Mouse (Mus musculus) limb, embryonic 12.5 days (tissue): Measurements from ENCODE around the gene Nol4l. TPM values are rescaled to one million over a fixed set of nuclear protein-coding genes. Genes with fewer than 3 reads are reported as not detected.
"Not testable (repeated sequence)": the region's sequence is repeated elsewhere in the genome, so short reads cannot be mapped to it uniquely, and the experiment has no call there.

Experiments used
- ATAC-seq: fragments of 200-750 bp; cut with Nextera tagmentation; 2 replicates; pipeline ENCODE4 v1.8.0; 2017; ENCODE audit warnings: low read depth, moderate TSS enrichment; ENCODE audit not compliant: insufficient number of reproducible peaks, insufficient read depth, low FRiP score, low TSS enrichment
- H3K27ac ChIP-seq: fragments of 300-500 bp; sonication (generic); 2 replicates; pipeline ENCODE4 v1.5.1; 2016; ENCODE audit warnings: mild to moderate bottlenecking, moderate library complexity
- H3K27me3 ChIP-seq: fragments of 300-500 bp; sonication (generic); 2 replicates; pipeline ENCODE4 v1.6.1; 2016; ENCODE audit warnings: mild to moderate bottlenecking, moderate library complexity
- H3K36me3 ChIP-seq: fragments of 300-500 bp; sonication (generic); 2 replicates; pipeline ENCODE4 v1.6.1; 2016; ENCODE audit warnings: mild to moderate bottlenecking, moderate library complexity
- H3K4me1 ChIP-seq: fragments of 300-500 bp; sonication (generic); replicated peaks from 2 replicates; pipeline ENCODE4 v1.6.1; 2016
- H3K4me2 ChIP-seq: fragments of 300-500 bp; sonication (generic); 2 replicates; pipeline ENCODE4 v1.6.1; 2016; ENCODE audit warnings: mild to moderate bottlenecking, moderate library complexity
- H3K4me3 ChIP-seq: fragments of 300-500 bp; sonication (generic); replicated peaks from 2 replicates; pipeline ENCODE4 v1.5.1; 2016; ENCODE audit warnings: mild to moderate bottlenecking
- H3K9ac ChIP-seq: fragments of 300-500 bp; sonication (generic); replicated peaks from 2 replicates; pipeline ENCODE4 v1.6.1; 2016; ENCODE audit warnings: mild to moderate bottlenecking, moderate library complexity
- H3K9me3 ChIP-seq: fragments of 300-500 bp; sonication (generic); 2 replicates; pipeline ENCODE4 v1.6.1; 2016; ENCODE audit warnings: mild to moderate bottlenecking, moderate library complexity
- WGBS: fragments of 180-500 bp; shearing (Covaris S2); methylation state at CpG from one replicate; pipeline ENCODE4 v1.1.7; 2016; 5-methylcytosine and 5-hydroxymethylcytosine counted together
- polyA plus RNA-seq: library from polyadenylated mRNA; unstranded; fragments of >200 nt; fragmentation: Nextera tagmentation; extraction: Ambion mirVana; gene quantifications from 2 replicates; pipeline ENCODE4 v1.2.1, GENCODE M21; 2016

Gene Nol4l
- polyA plus RNA-seq, 1 experiment from 2014 or later, result 12.5 TPM

DNA sequence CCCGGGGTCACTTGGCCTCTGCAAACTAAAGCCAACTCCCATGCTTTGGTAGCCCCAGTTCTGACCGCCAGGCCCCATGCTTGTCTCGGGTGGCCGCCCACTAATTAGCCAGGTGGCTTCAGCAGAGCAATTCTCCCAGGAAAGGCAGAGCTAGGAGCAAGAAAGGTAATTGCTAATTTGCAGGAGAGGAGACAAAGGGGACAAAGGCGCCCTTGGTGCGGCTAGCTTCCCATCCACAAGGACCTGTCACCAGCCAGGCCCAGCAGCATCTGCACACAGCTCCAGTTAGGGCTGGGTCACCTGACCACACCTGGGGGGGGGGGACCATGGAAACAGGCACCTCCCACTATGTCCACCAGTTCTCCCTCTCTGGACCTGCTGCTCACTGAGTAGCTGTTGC, 18.2 kb downstream of the Nol4l start:
- H3K4me2 ChIP-seq, result no peak overlapping the region
- no peak overlapping the region for H3K4me3 ChIP-seq
- peaks cover 23% of the 10 kb centered on the region for H3K27me3 ChIP-seq
- H3K9ac ChIP-seq, result no peak overlapping the region
- H3K9me3 ChIP-seq, result no peaks in the 10 kb centered on the region
- WGBS, result 60% methylated on average over 6 of the region's 6 CpGs
- H3K36me3 ChIP-seq, result no peaks in the 10 kb centered on the region
- ATAC-seq, result no peak
- H3K4me1 ChIP-seq, result peaks cover 18% of the 10 kb centered on the region
- no peak overlapping the region for H3K27ac ChIP-seq

- peaks cover 18% of the 10 kb centered on the region for H3K4me1 ChIP-seq
- H3K36me3 ChIP-seq, result no peaks in the 10 kb centered on the region
- H3K9ac ChIP-seq, result no peak overlapping the region
- no peak overlapping the region for H3K4me3 ChIP-seq
- H3K4me2 ChIP-seq, result no peak overlapping the region
- peaks cover 22% of the 10 kb centered on the region for H3K27me3 ChIP-seq
- no peaks in the 10 kb centered on the region for H3K9me3 ChIP-seq
- no peak for ATAC-seq
- WGBS, result 79% methylated on average over 8 of the region's 8 CpGs
- no peak overlapping the region for H3K27ac ChIP-seq
These were observed 19.6 kb downstream of the Nol4l start for GRCm38 (mm10) chr2:153510136-153510535.

GRCm38 (mm10) chr2:153509211-153510029, 20.4 kb downstream of the Nol4l start:
- ATAC-seq, result no peak; the same call in 1 of the 2 replicates
- H3K4me2 ChIP-seq, result peak overlapping the region; percentile 25
- peaks cover 22% of the 10 kb centered on the region for H3K27me3 ChIP-seq

GRCm38 (mm10) chr2:153508405-153508804, 21.4 kb downstream of the Nol4l start:
- Histone ChIP-seq H3K27ac (no peak overlapping the region), H3K9me3 (no peaks in the 10 kb centered on the region), H3K4me3 (no peak overlapping the region), H3K9ac (no peak overlapping the region), H3K27me3 (peaks cover 22% of the 10 kb centered on the region), H3K4me1 (peaks cover 18% of the 10 kb centered on the region), H3K4me2 (no peak overlapping the region), H3K36me3 (no peaks in the 10 kb centered on the region)
- ATAC-seq, result no peak
- WGBS, result 68% methylated on average over 3 of the region's 3 CpGs

More at GRCm38 (mm10) chr2:153509211-153510029, 20.4 kb downstream of the Nol4l start:
- Histone ChIP-seq H3K9me3 (no peaks in the 10 kb centered on the region), H3K36me3 (no peaks in the 10 kb centered on the region), H3K27ac (no peak overlapping the region), H3K9ac (peak overlapping the region; percentile 32; the same call in 1 of the 2 replicates), H3K4me1 (peaks cover 18% of the 10 kb centered on the region), H3K4me3 (no peak overlapping the region)
- 18% methylated on average over 18 of the region's 18 CpGs for WGBS

DNA sequence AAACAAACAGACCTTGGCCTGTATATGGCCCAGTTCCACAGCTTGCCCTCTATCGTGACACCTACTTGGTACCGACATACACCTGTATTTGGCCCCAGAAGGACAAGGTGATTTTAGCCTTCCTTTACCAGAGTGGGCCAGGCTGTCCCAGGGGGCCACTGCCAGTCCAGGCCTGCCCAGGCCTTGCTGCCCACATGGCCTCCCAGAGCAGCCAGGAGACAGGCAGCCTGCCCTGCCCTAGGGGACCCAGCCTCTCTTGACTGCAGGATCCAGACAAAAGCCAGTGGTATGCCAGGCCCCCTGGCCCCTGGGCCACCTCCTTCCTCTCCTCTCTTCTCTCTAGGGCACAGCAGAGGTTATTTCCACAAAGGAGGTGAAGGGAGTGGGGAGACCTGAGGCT, 21.8 kb downstream of the Nol4l start:
- no peak overlapping the region for H3K27ac ChIP-seq
- no peak for ATAC-seq
- no peaks in the 10 kb centered on the region for H3K36me3 ChIP-seq
- H3K27me3 ChIP-seq, result peaks cover 22% of the 10 kb centered on the region
- H3K4me1 ChIP-seq, result peaks cover 18% of the 10 kb centered on the region
- no peak overlapping the region for H3K4me2 ChIP-seq
- WGBS, result 95% methylated on average over 2 of the region's 2 CpGs
- H3K9me3 ChIP-seq, result no peaks in the 10 kb centered on the region
- H3K9ac ChIP-seq, result no peak overlapping the region
- no peak overlapping the region for H3K4me3 ChIP-seq

DNA sequence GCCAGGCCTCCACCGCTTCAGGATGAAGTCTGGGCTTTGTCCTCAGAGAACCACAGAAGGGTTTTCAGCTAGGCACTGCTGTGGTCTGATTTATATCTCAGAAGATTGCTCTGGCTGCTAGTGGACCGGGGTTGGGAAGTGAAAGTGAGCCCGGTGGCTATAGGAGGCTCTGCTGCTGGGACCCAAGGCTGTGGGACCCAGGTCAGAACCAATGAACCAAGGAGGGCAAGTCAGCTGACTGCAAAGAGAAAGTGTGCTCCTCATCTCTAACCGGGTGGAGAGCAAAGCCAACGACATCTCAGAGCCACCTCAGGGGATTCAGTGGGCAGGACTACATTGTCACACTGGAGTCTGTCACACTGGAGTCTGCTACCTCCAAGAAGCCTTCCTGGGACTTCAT, 23.4 kb downstream of the Nol4l start:
- WGBS, result 72% methylated on average over 5 of the region's 5 CpGs
- Histone ChIP-seq H3K27ac (no peak overlapping the region), H3K36me3 (no peaks in the 10 kb centered on the region), H3K4me2 (no peak overlapping the region), H3K4me1 (peaks cover 11% of the 10 kb centered on the region), H3K4me3 (no peak overlapping the region), H3K27me3 (peaks cover 15% of the 10 kb centered on the region; the same call in 1 of the 2 replicates), H3K9me3 (no peaks in the 10 kb centered on the region), H3K9ac (no peak overlapping the region)
- no peak for ATAC-seq

GRCm38 (mm10) chr2:153499154-153499553, 30.6 kb downstream of the Nol4l start:
- no peaks in the 10 kb centered on the region for H3K9me3 ChIP-seq
- WGBS, result 52% methylated on average over 4 of the region's 4 CpGs
- H3K27me3 ChIP-seq, result peaks cover 3% of the 10 kb centered on the region
- H3K9ac ChIP-seq, result no peak overlapping the region
- no peak overlapping the region for H3K27ac ChIP-seq
- no peak overlapping the region for H3K4me3 ChIP-seq
- ATAC-seq, result no peak
- no peak overlapping the region for H3K4me2 ChIP-seq
- peaks cover 24% of the 10 kb centered on the region for H3K4me1 ChIP-seq
- H3K36me3 ChIP-seq, result no peaks in the 10 kb centered on the region

- Histone ChIP-seq H3K9ac (no peak overlapping the region), H3K4me2 (no peak overlapping the region), H3K27me3 (peaks cover 25% of the 10 kb centered on the region), H3K4me3 (no peak overlapping the region), H3K36me3 (no peaks in the 10 kb centered on the region), H3K4me1 (peaks cover 40% of the 10 kb centered on the region), H3K9me3 (no peaks in the 10 kb centered on the region), H3K27ac (no peak overlapping the region)
- ATAC-seq, result no peak
- WGBS, result 45% methylated on average over 13 of the region's 13 CpGs
These were observed 32.9 kb downstream of the Nol4l start for GRCm38 (mm10) chr2:153496898-153497297.

GRCm38 (mm10) chr2:153496301-153496700, 33.5 kb downstream of the Nol4l start:
- 86% methylated on average over 6 of the region's 6 CpGs for WGBS
- ATAC-seq, result no peak
- Histone ChIP-seq H3K27me3 (peaks cover 30% of the 10 kb centered on the region), H3K9ac (no peak overlapping the region), H3K4me2 (no peak overlapping the region), H3K4me3 (no peak overlapping the region), H3K36me3 (no peaks in the 10 kb centered on the region), H3K4me1 (peaks cover 46% of the 10 kb centered on the region), H3K9me3 (no peaks in the 10 kb centered on the region), H3K27ac (no peak overlapping the region)

DNA sequence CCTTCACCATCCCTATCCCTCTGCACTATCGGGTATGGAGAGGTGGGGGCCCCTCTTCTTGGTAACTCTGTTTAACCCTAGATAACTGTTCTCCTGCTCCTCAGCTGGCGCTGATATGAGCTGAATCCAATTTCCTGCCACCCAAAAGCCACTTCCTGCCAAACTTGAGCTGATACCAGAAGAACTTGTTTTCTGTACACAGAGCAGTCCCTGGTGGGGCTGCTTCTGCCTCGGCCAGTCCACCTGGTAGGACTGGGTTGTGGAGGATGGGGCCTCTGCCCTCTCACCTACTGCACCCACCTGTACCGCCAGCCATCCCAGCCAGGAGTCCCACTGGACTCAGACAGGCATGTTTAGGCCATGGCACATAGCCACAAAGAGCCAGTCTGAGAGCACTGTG, 34.0 kb downstream of the Nol4l start:
- Histone ChIP-seq H3K9ac (no peak overlapping the region), H3K36me3 (no peaks in the 10 kb centered on the region), H3K27ac (no peak overlapping the region), H3K4me1 (peaks cover 46% of the 10 kb centered on the region), H3K4me2 (no peak overlapping the region), H3K9me3 (no peaks in the 10 kb centered on the region), H3K4me3 (no peak overlapping the region), H3K27me3 (peaks cover 35% of the 10 kb centered on the region)
- 76% methylated on average over 4 of the region's 4 CpGs for WGBS
- ATAC-seq, result no peak

DNA sequence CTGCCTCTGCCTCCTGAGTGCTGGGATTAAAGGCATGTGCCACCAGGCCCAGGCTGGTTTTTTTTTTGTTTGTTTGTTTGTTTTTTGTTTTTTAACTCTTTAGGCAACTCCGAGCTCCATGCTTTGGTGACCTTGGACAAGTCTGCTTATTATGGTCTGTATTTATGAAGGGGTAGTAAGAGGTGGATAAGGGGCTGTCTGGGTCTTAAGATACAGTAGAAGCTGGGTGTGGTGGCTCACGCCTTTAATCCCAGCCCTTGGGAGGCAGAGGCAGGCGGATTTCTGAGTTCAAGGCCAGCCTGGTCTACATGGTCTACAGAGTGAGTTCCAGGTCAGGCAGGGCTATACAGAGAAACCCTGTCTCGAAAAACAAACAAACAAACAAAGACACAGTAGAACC, 34.4 kb downstream of the Nol4l start:
- not testable (repeated sequence) for H3K9ac ChIP-seq, H3K4me2 ChIP-seq, H3K27ac ChIP-seq, H3K36me3 ChIP-seq, ATAC-seq, H3K4me3 ChIP-seq, H3K9me3 ChIP-seq
- WGBS, result 92% methylated on average over 4 of the region's 4 CpGs
- peaks cover 40% of the 10 kb centered on the region for H3K27me3 ChIP-seq
- H3K4me1 ChIP-seq, result peaks cover 46% of the 10 kb centered on the region
